ENCODE assay signal across 9 mouse cellular contexts in the genomic region with DNA sequence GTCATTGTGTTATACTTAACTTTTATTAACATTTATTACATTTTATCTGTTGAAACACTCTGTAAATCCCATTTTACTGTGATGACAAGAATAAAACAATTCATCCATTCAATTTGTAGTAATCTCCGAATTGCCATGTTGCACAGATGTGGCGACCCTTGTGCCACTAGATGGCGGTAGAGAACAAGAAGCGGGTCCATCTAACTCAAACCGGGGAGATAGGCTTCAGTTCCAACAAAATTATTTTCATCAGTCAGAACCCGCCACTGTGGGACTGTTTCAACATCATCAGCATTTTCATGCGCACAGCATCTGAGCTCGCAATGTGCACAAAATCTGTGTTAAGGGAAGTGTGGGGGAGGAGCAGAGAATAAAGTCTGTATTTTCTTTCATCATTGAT. TPM values are rescaled to one million over a fixed set of nuclear protein-coding genes. Genes with fewer than 3 reads are reported as not detected.
DNase-seq lines count a peak whose midpoint lies in the region; ATAC-seq lines count a peak whose summit lies in the region.
"Had no signal": no experiment of that assay in that cellular context is flagged by ENCODE, and none has a peak within 500 bp of the region (broad histone marks: within the 10 kb centered on the region; RNA-seq: fewer than 3 reads in every experiment).

No protein-coding gene starts in this region.

- H3K27me3 ChIP-seq in forebrain, embryonic 14.5 days (replicated peaks; ENCODE audit: control insufficient read depth, insufficient read depth, low read length): no peaks in the 10 kb centered on the region
- no peaks in the 10 kb centered on the region for H3K27me3 ChIP-seq in hindbrain, embryonic 16.5 days (replicated peaks; ENCODE audit: control insufficient read depth, insufficient read depth, low read length)

- no peak overlapping the region for H3K4me3 ChIP-seq in forebrain, embryonic 14.5 days (ENCODE audit: low read depth, low read length)
- no peak overlapping the region for H3K4me3 ChIP-seq in hindbrain, embryonic 16.5 days (ENCODE audit: low read length)
- H3K4me3 ChIP-seq: myocyte had no signal

- no peak overlapping the region for H3K27ac ChIP-seq in forebrain, embryonic 14.5 days (ENCODE audit: low read depth, low read length)
- no peak overlapping the region for H3K27ac ChIP-seq in hindbrain, embryonic 16.5 days (ENCODE audit: low read depth, low read length)

- no peaks in the 10 kb centered on the region for H3K4me1 ChIP-seq in forebrain, embryonic 14.5 days (ENCODE audit: control insufficient read depth, insufficient read depth, low read length)
- H3K4me1 ChIP-seq in hindbrain, embryonic 16.5 days (ENCODE audit: control insufficient read depth, insufficient read depth, low read depth, low read length): no peaks in the 10 kb centered on the region

- no peaks in the 10 kb centered on the region for H3K9me3 ChIP-seq in forebrain, embryonic 14.5 days (replicated peaks; ENCODE audit: control insufficient read depth, low read length)
- no peaks in the 10 kb centered on the region for H3K9me3 ChIP-seq in hindbrain, embryonic 16.5 days (ENCODE audit: control insufficient read depth, low read length)

- no peaks in the 10 kb centered on the region for H3K36me3 ChIP-seq in forebrain, embryonic 14.5 days (ENCODE audit: control insufficient read depth, insufficient read depth, low read length)
- no peaks in the 10 kb centered on the region for H3K36me3 ChIP-seq in hindbrain, embryonic 16.5 days (ENCODE audit: control insufficient read depth, insufficient read depth, low read length)

- H3K4me2 ChIP-seq in forebrain, embryonic 14.5 days (ENCODE audit: low read length): no peak overlapping the region
- H3K4me2 ChIP-seq in hindbrain, embryonic 16.5 days (ENCODE audit: low read length): peak overlapping the region; percentile 43

- 3% methylated on average over 8 of the region's 8 CpGs for WGBS in forebrain, embryonic 14.5 days
- 4% methylated on average over 8 of the region's 8 CpGs for WGBS in hindbrain, embryonic 16.5 days

- H3K9ac ChIP-seq in forebrain, embryonic 14.5 days (ENCODE audit: low read length): no peak overlapping the region
- H3K9ac ChIP-seq in hindbrain, embryonic 16.5 days (ENCODE audit: low read depth, low read length): no peak overlapping the region

- peak; percentile 97 for ATAC-seq in forebrain, embryonic 14.5 days
- peak; percentile 91 for ATAC-seq in hindbrain, embryonic 16.5 days
- no peak for ATAC-seq in monocyte, adult 5-6 weeks (replicated peaks; ENCODE audit: insufficient number of reproducible peaks, low FRiP score, low TSS enrichment, poor library complexity, severe bottlenecking)

- peak; percentile 34 for DNase-seq in Muller cell, postnatal 12 days (ENCODE audit: inconsistent ontology term)
- DNase-seq in c-Kit-positive CD71-positive TER-119-negative erythroid progenitor cells, embryonic 14.5 days (ENCODE audit: low read depth): peak; percentile 21
- peak; percentile 95 for DNase-seq in forebrain, embryonic 14.5 days (ENCODE audit: low spot score)
- peak; percentile 58 to 79 for DNase-seq in layer of hippocampus, postnatal 25 days (ENCODE audit: extremely low spot score in 1 of 2, low spot score in 1 of 2)
- DNase-seq in lung, postnatal 4 days: peak; percentile 26 to 51
- DNase-seq in right cerebral cortex, postnatal 10 days (ENCODE audit: low spot score in 2 of 2): peak; percentile 87 to 90

RNA-seq across cellular contexts. Expression of gene Arl6, which starts 44.2 kb away (rescaled TPM):
- polyA plus RNA-seq in forebrain, embryonic 14.5 days (2014; fragmentation: Nextera tagmentation; extraction: Ambion mirVana): 59.4 and 62.6 TPM in 2 replicates
- 56.7 and 68.3 TPM in 2 replicates for polyA plus RNA-seq in hindbrain, embryonic 16.5 days (2015; fragmentation: Nextera tagmentation; extraction: Ambion mirVana)
- 10 to 100 TPM; 30.2 TPM for total RNA-seq in layer of hippocampus, postnatal 25 days (2021)
- total RNA-seq in monocyte, adult 5-6 weeks (2017): 0.38 to 1.2 TPM in 2 of 3 replicates, not detected in the other

Comparison
In these comparisons a context has a peak if more than half of its experiments do, and no peak if none do; other contexts are left out.
1. DNase-seq: peak in every context shown above with its lines; median percentile 95 in forebrain, embryonic 14.5 days; 88 in right cerebral cortex, postnatal 10 days; 68 in layer of hippocampus, postnatal 25 days; 38 in lung, postnatal 4 days; 34 in Muller cell, postnatal 12 days; 21 in c-Kit-positive CD71-positive TER-119-negative erythroid progenitor cells, embryonic 14.5 days.
2. RNA of gene Arl6, which starts 44.2 kb away (total RNA-seq): 30.2 TPM in layer of hippocampus, postnatal 25 days; 0.38 to 1.2 TPM in monocyte, adult 5-6 weeks; every median in the first group is over 10 times any median in the second.